8 mouse cellular contexts compared by ENCODE assay signal in the genomic region with DNA sequence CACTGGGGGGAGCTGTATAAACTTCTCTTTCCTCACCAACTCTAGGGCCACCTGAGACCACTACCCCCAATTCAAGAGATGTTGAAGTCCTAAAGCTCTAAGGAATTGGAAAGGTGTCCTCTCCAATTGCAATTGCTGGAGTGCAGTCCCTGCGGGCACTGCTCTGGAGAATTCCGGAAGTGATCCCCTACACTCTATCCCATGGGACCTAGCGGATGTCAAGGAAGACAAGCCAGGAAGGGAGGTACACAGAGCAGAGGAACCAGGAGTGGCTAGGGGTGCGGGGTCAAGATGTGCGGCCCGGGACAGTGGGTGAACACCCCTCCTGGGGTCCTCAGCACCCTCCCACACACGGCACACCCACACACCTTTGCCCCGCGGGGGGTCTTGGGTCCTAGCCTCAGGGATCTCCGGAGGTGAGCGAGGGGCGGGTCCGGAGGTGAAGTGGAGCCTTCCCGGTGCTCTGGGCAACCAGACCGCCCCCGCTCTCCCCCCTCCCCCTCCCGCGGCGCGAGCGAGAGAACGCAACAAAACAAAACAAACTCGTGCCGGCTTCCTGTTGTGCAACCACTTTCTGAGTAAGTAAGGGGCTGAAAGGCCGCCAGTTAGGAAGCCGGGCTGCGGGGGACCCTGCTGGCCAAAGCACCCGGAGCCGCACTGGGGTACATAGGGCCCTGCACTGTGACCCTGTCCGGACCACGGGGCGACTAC. TPM values are rescaled to one million over a fixed set of nuclear protein-coding genes. Genes with fewer than 3 reads are reported as not detected.
DNase-seq lines count a peak whose midpoint lies in the region; ATAC-seq lines count a peak whose summit lies in the region.

No protein-coding gene starts in this region.

- H3K36me3 ChIP-seq in embryonic facial prominence, embryonic 12.5 days = no peaks in the 10 kb centered on the region
- H3K36me3 ChIP-seq in heart, embryonic 14.5 days (ENCODE audit: control insufficient read depth, insufficient read depth, low read length) = no peaks in the 10 kb centered on the region
- H3K36me3 ChIP-seq in macrophage (ENCODE audit: inconsistent target) = no peaks in the 10 kb centered on the region
- H3K36me3 ChIP-seq in splenic B cell, adult 2 months (ENCODE audit: control insufficient read depth, insufficient read depth, low read length, poor library complexity, severe bottlenecking) = no peaks in the 10 kb centered on the region

- peaks cover 37% of the 10 kb centered on the region for H3K27me3 ChIP-seq in embryonic facial prominence, embryonic 12.5 days
- peaks cover 5% of the 10 kb centered on the region; the same call in 1 of the 2 replicates for H3K27me3 ChIP-seq in heart, embryonic 14.5 days (ENCODE audit: control insufficient read depth, insufficient read depth, low read length)
- no peaks in the 10 kb centered on the region for H3K27me3 ChIP-seq in splenic B cell, adult 2 months (ENCODE audit: control insufficient read depth, insufficient read depth, low read length, poor library complexity, severe bottlenecking)

- H3K4me3 ChIP-seq in embryonic facial prominence, embryonic 12.5 days = peak overlapping the region; percentile 65
- H3K4me3 ChIP-seq in heart, embryonic 14.5 days (ENCODE audit: control insufficient read depth in 1 of 2, insufficient read depth in 1 of 2, low read depth in 1 of 2, low read length in 2 of 2) = peak overlapping the region; percentile 59 to 63
- H3K4me3 ChIP-seq in macrophage (ENCODE audit: inconsistent target) = peak overlapping the region; percentile 40

- peaks cover 14% of the 10 kb centered on the region for H3K4me1 ChIP-seq in embryonic facial prominence, embryonic 12.5 days
- peaks cover 9 to 15% of the 10 kb centered on the region in 2 experiments; a peak in 1 of 4 replicates for H3K4me1 ChIP-seq in heart, embryonic 14.5 days (ENCODE audit: control insufficient read depth in 2 of 2, insufficient read depth in 2 of 2, low read length in 2 of 2)

- ATAC-seq in embryonic facial prominence, embryonic 12.5 days (ENCODE audit: insufficient number of reproducible peaks, insufficient read depth, low FRiP score, low TSS enrichment) = 0 out of 2 replicates have a peak, but pooled peaks have one; percentile 50
- peak; percentile 27 for ATAC-seq in heart, embryonic 14.5 days (ENCODE audit: insufficient number of reproducible peaks, insufficient read depth, low FRiP score, low read depth)

- H3K9me3 ChIP-seq in embryonic facial prominence, embryonic 12.5 days = no peaks in the 10 kb centered on the region
- no peaks in the 10 kb centered on the region for H3K9me3 ChIP-seq in heart, embryonic 14.5 days (ENCODE audit: control insufficient read depth, low read length)

- H3K9ac ChIP-seq in embryonic facial prominence, embryonic 12.5 days = peak overlapping the region; percentile 46
- H3K9ac ChIP-seq in heart, embryonic 14.5 days (ENCODE audit: low read length) = peak overlapping the region; percentile 72

- H3K79me2 ChIP-seq in macrophage (ENCODE audit: inconsistent target) = no peaks in the 10 kb centered on the region

- peak; percentile 4 for DNase-seq in right cerebral cortex, adult 18-20 months
- DNase-seq in right cerebral cortex, postnatal 25 days = no peak
- DNase-seq in kidney, postnatal 10 days = peak; percentile 80
- DNase-seq in splenic B cell, adult 2 months (ENCODE audit: low read depth, low spot score) = peak; percentile 6
- DNase-seq in layer of hippocampus, adult 8-10 months (ENCODE audit: low spot score in 2 of 2) = no peak

- no peak overlapping the region for H3K27ac ChIP-seq in embryonic facial prominence, embryonic 12.5 days
- H3K27ac ChIP-seq in heart, embryonic 14.5 days (replicated peaks in 1 of 2; ENCODE audit: control insufficient read depth in 1 of 2, insufficient read depth in 1 of 2, low read depth in 2 of 2, low read length in 2 of 2) = no peak overlapping the region
- H3K27ac ChIP-seq in macrophage = peak overlapping the region; percentile 48

- 1% methylated on average over 30 of the region's 32 CpGs for WGBS in embryonic facial prominence, embryonic 12.5 days
- under 1% methylated on average over 28 of the region's 32 CpGs for WGBS in heart, embryonic 14.5 days
- 3% methylated on average over 32 of the region's 32 CpGs for WGBS in macrophage (ENCODE audit: missing documents)

- peak overlapping the region; percentile 98 for H3K4me2 ChIP-seq in embryonic facial prominence, embryonic 12.5 days (replicated peaks)
- peak overlapping the region; percentile 99 for H3K4me2 ChIP-seq in heart, embryonic 14.5 days (ENCODE audit: low read length)

RNA-seq across cellular contexts. Expression of a gene that starts 2.0 kb away (rescaled TPM):
- polyA plus RNA-seq in embryonic facial prominence, embryonic 12.5 days (2016; fragmentation: Nextera tagmentation; extraction: Ambion mirVana) = 7.8 and 8.6 TPM in 2 replicates
- 0.92 and 1.6 TPM in 2 replicates for polyA plus RNA-seq in heart, embryonic 14.5 days (2014; fragmentation: Nextera tagmentation; extraction: Ambion mirVana)
- 10 to 100 TPM in 12 of 26 experiments, 1 to 10 TPM in 14; 1.4 to 19.9 (median 7.7) TPM for total RNA-seq in macrophage (2018; cell fraction: chromatin; rRNA removed)
- 1 to 10 TPM in 13 of 26 experiments, under 1 TPM in 13; 0.34 to 3.1 (median 1.2) TPM for total RNA-seq in macrophage (2018; cell fraction: cytosol; rRNA removed)
- 10 to 100 TPM in 9 of 26 experiments, 1 to 10 TPM in 13, under 1 TPM in 4; 0.22 to 24.8 (median 5.4) TPM for total RNA-seq in macrophage (2018; cell fraction: nucleus; rRNA removed)
- 1.5 to 2.5 TPM (median 2.2 TPM) in 3 replicates for polyA plus RNA-seq in macrophage (2018)
- total RNA-seq in layer of hippocampus, adult 8-10 months (2022) = 10 to 100 TPM; 25.6 to 29.4 (median 26.0) TPM

Comparison
In these comparisons a context has a peak if more than half of its experiments do, and no peak if none do; other contexts are left out.
1. DNase-seq: peak in right cerebral cortex, adult 18-20 months (single experiment), kidney, postnatal 10 days (single experiment) and splenic B cell, adult 2 months (single experiment); none in right cerebral cortex, postnatal 25 days (single experiment) and layer of hippocampus, adult 8-10 months (0 of 2).
2. Peak in every context shown above with its lines, with median percentiles within 50 percentile points of each other: H3K4me3 ChIP-seq.